Mouse (Mus musculus) thymus, postnatal 25 days (tissue): ENCODE results near the gene Gpr156.
"Not testable (repeated sequence)": the region's sequence is repeated elsewhere in the genome, so short reads cannot be mapped to it uniquely, and the experiment has no call there.

Experiments
- DNase-seq: peaks from one replicate; pipeline ENCODE4 v3.0.0; 2022

Gpr156 gene

DNA sequence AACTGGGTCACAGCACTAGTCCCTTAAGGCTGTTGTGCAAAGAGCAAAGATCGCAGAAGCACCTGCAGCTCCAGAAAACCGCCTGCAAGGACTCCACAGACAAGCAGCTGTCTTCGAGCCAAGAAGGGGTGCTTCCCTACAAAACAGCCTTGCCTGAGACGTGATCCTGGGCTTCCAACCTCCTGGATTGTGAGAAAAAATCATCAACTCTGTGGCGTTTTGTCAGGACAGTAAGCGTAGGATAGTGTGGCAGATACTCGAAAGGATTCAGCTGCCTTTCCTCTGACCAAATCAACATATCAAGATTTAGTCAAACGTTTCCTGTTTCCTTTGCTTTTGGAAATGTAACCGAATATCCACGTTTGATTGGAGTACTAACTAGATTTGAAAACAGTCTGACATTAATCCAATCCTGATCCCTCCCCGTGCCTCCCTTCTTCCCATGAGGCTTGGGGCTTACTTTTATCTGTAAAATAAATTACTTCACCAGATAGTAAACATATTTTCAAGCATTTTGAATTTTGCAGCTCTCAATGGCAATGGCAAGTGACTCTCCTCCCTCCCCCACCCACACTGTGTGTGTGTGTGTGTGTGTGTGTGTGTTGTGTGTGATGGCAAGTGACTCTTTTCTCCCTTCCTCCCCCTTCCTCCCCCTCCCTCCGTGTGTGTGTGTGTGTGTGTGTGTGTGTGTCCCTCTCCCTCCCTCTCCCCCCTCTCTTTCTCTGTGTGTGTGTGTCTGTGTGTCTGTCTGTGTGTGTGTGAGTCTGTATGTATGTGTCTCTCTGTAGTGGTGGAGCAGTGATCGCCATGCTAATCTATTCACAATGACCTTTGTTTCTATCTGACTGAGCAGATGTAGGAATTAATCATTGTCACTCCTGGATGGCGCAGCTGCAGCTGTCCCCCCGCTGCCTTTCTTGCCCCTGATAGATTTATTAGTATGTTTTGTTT is 47.3 kb downstream of the Gpr156 start:
- peak; percentile 78 for DNase-seq

DNA sequence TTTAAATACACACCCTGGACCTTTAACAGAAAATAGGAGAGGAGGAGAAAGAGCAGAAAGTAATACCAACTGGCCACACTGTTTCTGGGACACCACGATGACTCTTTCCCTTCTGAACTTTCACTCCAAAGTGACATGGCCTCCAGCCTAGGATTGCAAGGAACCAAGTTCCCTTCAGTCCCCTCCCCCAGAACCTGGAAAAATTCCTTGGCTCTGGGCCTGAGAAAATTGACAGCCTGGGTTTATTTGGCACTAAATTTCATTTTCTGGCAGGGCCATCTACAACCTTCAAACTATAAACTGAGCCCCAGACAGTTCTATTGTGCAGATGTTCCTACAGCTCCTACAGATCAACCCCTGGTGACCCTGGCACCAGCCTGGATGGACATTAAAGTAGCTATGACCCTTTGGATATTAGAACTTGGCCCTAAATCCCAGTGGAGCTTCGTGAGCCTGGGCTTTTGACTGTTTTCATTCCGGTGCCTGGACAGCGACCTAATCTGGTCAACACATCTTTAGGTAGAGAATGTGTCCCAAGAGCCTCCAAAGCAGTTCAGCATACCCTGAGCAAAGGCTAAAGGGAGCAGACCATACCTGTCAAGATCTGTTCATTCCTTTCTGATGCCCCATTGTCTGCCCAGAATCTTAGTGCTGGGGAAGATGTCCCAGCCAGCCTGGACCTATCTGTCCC is 48.2 kb downstream of the Gpr156 start:
- DNase-seq: no peak

DNA sequence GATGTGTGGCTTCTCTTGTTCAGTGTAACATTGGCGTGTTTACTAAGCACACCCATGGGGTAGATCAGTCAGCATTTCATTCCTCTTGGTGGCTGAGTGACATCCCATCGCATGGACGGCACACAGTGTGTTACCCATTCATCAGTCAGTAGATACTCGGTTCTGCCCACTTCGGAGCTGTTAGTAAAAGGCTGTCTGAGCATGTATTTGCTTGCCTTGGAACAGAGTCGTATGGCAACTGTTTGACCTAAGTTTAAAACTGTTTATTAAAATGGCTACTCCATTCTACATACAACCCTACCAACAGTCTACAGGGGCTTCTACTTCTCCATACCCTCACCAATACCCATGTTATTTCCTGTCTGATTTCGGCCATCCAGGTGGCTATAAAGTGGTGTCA is 50.6 kb downstream of the Gpr156 start:
- DNase-seq: no peak

DNA sequence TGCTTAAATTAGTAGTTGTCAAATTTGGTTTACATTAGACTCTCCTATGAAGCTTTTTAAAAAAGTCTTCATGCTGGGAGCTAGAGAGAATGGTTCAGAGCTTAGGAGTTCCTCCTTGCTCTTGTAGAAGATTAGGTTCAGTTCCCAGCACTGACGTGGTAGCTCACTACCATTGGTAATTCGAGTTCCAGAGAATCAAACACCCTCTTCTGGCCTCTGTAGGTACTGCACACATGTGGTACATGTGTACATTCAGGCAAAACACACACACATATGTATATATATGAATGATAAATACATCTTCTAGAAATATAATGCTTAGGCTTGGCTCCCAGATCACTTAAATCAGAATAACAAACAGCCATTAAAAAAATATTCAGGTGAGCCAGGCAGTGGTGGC is 51.1 kb downstream of the Gpr156 start:
- no peak for DNase-seq

DNA sequence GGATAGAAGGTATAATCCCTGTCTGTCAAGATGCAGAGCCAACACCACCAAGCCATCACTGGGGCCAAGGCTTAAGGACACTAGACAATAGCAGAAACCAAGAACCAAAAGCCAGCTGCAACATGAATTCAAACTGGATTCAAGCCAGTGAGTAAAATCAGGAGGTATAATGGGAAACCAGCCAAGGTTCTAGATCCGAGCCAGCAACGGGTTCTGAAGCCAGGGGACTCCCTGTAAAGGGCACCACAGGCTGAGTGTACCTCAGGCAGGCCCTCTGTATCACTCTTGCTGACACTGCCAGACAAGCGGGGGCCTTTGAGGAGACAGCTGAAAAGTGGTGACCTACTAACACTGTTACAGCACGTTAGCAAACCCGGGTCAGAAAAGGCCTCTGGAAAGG is 55.2 kb downstream of the Gpr156 start:
- DNase-seq: no peak

DNA sequence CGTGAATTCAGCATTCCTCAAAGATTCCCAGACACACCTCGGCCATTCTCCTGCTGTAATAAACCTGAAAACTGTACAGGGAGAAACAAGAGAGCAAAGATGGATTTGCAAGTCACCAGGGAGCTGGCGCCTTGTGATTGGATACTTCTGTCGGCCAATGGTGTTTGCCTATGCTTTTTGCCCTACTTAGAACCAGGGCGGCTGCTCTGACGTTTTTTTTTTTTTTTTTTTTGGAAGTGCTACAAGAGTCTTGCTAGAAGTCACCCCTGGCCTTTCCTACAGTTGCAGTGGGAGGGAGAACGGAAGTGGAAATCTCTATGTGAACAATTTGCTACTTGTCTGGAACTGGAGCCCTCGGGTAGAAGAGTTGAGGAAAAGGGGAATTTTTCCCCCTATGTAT is 56.1 kb downstream of the Gpr156 start:
- no peak for DNase-seq

DNA sequence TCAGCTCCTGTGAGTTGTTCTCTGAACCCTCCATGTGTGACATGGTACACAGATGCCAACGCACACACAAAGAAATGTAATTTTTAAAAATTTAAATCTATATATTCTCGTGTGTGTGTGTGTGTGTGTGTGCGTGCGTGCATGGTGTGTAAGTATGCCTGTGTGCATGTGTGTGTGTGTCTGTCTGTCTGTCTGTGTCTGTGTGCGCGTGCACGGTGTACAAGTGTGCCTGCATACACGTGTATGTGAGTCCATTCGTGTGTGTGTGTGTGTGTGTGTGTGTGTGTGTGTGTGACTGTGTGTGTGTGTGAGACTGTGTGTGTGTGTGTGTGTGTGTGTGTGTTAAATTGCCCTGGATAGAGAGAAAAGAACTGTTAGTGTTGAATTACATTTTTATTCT is 56.9 kb downstream of the Gpr156 start:
- not testable (repeated sequence) for DNase-seq

DNA sequence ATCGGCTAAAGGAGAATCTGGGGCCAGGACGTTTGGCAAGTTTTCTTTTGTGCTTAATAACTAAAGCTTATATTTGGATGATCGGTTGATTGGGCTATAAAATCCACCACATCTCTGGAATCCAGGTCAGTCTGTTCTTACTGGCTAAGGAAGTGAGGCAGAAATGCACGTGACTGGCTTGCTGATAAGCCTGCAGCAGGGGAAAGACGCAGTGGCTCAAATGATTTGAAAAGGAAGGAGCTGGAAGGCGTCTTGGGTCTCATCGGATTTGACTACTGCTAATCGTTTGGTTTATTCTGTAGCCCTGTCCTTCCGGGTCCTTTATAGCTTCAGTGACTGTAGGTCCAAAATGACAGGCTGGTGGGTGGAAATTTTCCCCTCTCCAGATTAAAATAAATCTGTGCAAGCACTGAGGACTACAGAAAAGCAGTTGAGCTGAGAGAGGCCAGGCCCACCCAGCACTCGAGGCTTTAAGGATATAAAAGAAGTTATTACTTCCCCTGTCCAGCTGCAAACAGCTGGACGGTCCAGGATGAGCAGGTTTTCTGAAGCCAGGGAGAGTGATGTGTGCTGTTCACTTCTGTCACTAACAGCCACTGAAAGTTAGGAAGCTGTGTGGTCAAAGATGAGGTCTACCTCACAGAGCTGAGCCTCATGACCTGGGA is 57.7 kb downstream of the Gpr156 start:
- DNase-seq: no peak

DNA sequence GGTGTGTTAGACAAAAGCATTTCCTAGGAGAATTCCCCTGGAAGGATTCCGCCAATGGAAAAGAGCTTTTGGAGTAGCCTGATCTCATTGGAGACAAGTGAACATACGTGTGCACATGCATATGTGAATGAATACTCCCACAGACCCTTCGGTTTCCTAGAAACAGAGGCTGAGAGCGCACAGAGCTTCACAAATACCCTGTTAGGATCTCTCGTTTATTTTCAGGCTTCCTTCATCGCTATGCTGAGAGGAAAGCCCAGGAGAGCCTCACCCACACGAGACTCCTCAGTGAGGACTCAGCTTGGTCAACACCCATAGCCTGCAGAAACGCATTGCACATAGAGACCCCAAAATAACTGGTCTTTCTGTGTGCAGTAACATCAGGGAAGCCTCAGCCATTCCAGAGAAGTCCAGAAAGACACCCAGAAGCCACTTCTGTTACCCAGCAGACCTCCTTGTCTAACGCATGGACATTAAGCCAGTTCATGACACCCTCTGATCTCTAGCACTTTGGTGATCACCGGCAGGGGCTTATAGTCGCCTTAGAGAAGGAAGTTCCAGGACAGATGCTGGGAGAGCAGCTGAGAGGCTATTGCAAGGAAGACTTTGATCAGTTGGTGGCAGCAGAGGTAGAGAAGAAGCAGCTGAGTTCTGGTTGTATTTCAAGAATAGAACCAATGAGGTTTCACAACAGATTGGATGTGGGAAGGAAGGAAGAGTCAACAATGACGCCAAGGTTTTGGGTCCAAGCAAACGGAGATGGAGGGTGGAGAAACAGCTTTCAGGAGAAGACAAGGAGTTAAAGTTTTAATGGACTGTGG is 58.4 kb downstream of the Gpr156 start:
- peak; percentile 44 for DNase-seq

DNA sequence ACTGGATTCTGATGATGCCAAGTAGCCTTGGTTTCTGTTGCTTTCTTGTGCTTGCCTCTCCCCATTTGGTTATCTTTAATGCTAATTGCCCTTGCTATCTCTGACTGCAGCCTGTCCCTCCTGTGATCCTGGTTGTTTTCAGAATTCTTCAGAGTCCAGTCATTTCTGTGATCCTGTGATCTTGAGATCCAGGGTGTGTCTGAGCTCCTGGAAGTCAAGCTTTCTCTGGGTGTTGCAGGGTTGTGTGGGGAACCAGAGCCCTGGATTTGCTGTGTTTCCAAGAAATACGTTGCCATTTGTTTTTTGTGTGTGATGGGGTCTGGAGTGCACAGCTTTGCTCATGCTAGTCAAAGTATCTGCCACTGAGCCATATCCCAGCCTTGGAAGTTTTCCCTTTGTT is 65.6 kb downstream of the Gpr156 start:
- DNase-seq: no peak

DNA sequence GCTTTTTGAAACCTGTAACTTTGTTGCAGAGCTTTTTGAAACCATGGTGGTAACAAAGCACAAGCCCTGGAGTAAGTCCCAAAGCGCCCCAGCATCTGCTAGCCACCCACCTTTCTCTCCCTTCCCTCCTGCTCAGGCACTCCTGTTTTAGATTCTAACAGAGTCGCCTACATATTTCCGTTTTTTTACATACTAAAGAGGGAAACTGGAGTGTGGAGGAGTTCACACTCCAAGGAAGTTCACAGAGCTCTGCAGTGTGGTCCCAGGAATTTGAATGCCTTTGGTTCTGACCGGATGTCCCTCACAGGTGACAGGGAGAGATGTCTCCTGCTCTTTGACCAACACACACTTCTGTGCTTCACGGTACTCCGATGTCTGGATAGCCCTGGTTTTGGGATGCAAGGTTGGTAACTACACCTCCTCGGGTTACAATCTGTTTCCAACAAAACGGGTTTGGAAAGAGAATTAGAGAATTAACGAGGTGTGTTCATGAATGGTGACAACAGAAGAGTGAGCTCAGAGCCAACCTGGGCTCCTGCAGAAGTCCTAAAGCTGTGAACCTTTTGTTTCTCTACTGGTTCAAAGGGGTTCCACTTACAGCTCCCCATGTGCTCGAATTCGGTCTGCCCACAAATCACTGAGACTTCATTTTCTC is 72.0 kb downstream of the Gpr156 start:
- DNase-seq: no peak

DNA sequence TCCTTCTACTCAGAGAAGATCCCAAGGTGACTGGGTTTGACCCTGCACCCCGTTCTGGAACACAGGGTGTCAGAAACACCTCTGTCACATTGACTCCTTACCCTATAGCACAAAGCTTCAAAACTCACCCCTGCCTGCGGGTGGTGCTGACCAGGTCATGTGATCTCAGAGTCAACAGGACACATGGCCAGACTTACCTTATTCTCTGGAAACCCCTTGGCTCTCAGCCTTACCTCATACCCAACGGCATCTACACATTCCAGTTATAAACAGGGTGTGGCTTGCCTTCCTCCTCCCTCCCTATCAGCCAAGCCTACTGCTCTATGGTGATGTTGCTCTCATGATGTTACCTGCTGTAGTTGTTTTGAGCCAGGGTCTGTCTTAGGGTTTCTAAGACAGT is 73.5 kb downstream of the Gpr156 start:
- no peak for DNase-seq

DNA sequence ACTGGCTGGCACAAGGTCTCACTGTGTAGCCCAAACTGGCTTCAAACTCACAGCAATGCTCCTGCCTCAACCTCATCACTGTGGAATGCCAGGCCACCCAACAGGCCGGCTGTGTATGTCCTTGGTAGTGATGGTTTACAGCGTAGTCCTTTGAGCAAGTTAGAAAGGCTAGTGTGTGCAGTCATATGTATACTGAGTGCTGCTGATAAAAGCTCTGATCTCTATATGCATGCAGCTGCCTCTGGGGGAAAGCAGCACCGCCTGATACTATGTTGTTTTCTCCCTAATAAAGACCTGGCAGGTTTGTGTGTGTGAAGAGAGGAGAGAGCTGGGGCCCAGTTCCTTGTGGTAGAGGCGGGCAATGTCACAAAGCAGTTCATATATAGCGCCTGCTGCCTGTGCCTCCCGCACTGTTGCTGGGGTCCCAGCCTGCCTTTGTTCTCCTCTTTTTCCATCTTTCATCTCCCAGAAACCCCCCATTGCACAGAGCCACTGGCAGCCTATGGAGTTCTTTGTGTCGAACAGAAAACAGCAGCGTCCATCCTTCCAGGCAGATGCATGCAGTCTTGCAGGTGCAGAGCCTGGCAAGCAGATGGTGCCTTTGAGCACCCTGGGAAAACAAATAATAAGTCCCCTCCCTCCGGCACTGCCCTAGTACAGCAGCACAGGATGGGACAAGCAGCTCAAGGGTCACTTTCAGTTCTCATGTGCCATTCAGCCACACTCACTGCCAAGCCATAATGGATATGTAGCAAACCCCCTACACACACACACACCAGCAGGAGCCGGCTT is 74.5 kb downstream of the Gpr156 start:
- DNase-seq: no peak

DNA sequence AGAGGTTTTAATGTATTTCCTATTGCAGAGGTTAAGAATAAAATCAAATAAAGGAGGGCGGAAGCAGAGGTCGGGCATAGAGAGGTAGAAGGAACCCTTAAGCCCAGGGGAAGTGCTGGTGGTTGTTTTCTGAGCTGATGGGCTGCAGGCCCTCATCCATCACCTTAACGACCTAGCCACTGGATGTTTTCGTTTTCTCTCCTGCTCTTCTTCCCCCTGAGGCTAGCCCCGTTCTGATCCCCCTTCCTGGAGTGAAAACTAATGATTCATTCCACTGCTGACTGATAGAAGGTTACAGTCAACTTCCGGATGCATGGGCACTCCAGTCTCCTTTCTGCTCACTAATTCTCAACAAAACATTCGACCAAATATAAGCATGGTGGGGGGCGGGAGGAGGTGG is 76.5 kb downstream of the Gpr156 start:
- no peak for DNase-seq

DNA sequence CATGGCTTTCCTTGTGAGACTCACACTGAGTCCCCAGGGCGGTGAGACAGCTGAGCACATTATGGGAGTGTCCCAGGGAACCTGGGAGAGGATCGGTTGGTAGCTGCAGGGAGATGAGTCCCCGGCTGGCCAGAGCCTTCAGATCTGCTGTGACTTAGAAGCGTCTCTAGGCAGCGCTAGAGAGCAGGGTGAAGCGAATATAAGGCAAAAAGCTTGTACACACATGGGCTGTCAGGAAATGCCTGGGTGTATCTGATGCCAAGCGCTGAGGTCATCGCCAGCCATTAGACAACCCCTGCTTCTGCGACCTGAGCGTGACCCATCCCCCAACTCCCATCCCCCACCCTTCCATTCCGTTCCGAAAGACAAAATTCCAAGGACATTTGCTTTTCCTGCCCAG is 78.4 kb downstream of the Gpr156 start:
- peak; percentile 67 for DNase-seq

DNA sequence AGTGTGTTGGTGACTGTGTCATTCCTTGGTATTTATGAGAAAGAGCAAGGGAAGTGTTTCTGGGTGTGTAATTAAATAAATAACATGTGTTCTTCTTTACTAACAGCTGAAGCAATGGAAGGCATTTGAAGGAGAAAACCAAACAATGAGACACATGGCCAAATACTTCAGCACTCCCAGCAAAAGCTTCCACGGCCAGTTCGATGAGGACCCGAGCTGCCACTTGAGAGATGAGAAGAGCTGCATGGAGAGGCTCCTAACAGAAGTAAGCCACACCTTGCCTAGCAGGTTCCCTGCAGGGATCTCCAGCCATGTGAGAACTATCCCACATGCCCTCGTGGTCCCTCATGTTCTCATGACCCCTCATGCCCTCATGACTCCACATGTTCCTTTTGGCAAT is 81.5 kb downstream of the Gpr156 start:
- no peak for DNase-seq

DNA sequence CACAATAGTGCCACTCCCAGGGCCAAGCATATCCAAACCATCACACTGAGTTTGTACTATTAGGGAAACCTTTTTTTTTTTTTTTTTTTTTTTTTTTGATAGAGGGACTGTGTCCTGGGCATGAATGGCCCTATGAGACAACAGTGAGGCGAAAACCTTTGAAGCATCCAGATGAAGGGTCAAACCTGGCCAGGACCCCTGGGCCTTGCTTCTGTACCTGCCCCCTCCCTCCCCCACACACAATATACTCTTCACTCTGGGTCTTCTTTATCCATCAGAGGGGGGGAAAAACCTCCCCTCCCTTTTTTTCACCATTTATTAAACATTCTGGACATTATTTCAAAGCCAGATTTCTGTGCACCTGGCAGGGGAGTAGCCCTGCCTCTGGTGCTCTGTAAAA is 83.5 kb downstream of the Gpr156 start:
- no peak for DNase-seq

DNA sequence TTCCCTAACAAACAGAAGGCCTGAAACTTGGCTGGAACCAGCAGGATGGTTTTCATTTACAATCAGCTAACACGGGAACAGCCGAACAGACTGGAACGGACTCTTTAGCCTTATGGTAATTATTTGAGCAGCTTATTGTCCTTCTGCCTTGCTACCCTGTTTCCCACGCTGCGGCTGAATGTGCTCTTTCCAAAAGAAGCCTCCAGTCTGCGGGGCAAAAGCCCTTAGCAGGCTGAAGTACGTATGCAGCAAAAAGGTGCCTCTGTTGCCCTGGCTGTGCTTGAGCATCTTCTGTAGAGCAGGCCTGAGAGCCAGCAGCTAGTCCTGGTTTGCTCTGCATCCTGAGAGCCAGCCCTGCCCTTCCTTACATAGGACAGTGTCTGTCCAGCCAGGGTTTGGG is 83.9 kb downstream of the Gpr156 start:
- DNase-seq: no peak

DNA sequence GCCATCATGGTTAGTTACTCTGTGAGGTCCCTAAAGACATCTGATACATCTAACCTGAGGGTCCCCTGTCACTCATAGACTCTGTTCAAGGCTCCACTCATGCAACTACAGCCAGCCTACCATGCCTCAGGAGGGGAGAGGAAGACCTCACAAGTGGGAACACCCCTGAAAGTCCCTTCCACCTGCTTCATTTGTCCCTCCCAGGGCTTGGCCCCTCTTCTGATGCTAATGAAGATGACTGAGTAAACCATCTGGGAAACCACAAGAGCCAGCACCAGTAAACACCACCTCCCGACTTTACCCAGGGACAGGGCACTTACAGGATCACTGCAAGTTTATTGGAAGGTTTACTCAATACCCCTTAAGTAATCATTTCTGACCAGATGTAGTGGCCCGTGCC is 85.5 kb downstream of the Gpr156 start:
- no peak for DNase-seq

DNA sequence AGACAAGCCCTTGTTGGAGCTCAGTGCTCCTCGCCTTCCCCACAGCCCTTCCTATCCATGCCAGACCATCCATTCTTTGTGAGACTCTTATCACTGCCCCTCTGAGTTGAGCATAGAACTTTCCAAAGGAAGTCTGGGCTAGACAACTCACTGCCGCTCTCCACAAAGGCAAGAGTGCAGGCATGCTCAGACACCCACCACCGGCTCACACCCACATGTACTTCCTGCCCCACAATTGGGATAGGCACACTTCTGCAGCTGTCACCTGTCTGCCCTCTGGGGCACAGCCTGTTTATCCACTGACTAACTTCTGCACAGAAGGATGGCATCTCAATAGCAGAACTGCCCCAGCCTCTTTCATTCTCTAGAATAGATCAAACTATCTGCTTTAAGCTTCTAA is 86.2 kb downstream of the Gpr156 start:
- peak; percentile 73 for DNase-seq

DNA sequence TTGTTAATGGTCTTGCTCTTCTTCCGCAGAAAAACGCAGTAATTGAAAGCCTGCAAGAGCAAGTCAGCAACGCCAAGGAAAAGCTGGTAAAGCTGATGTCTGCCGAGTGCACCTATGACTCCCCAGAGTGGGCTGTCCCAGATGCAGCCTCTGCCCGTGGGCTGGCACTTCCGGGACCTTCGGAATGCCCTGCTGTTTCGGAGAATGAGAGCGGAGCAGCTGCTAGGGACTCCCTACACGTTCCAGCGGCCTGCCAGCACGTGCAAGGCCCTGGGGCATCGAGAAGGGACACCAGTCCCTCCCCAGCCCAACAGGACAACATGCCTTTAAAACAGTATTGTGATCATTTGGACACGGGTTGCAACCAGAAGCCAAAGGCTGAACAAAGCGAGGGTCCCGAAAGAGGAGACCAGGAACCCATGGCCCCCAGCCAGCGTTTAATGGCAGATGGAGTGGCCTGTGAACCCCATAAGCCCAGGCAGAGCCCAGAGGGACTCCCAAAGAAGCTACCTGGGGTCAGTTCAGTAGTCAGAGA is 88.3 kb downstream of the Gpr156 start:
- no peak for DNase-seq
